Mouse (Mus musculus): ENCODE measurements at regions not wholly inside any gene's neighbourhood (a gene's known extent, or its start where the extent isn't known, plus 50 kb on each side); places are given as distances from the start of the nearest gene placed in this dataset.

DNA sequence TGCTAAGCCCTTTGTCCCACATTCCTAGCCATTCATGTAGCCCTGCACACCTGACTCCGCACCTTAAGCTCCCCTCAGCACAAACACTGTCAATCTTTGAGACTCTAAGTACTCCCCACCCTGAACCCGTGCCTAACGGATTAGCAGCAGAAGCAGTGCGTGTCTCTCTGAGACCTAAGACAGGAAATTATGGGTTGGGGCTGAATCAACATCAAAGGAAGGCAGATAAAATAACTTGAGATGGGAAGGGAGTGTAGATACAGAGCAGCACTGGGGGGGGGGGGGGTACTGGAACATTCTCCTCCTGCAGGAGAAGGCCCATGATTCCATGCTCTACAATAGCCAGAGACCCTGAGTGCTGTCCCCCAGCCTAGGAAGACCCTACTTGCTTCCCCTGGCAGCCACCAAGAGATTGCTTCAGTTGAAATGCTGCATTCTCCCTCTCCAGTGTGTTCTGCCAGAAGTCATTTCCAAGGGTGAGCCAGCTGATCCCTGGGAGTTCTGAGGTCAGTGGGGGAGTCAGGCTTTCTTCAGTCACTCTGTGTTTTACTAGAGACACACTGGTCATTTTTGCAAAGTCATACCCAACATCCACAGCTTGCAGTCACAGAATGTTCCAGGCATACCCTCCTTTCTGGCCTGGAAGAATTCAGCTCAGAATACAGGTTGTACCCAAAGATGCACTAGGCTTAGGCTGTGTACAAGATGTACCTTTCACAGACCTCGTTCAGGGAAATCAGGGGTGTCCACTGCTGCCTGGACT, 71.4 kb downstream of the Rhob start:
- WGBS: 59% methylated on average over 5 of the region's 5 CpGs
- H3K4me2 ChIP-seq (replicated peaks; ENCODE audit: low read depth): no peak overlapping the region
- ATAC-seq (ENCODE audit: low FRiP score, low TSS enrichment) (no peak), DNase-seq (ENCODE audit: low spot score) (no peak)
- no peaks in the 10 kb centered on the region for H3K36me3 ChIP-seq (ENCODE audit: control insufficient read depth, insufficient read depth, low read length)
- no peaks in the 10 kb centered on the region for H3K27me3 ChIP-seq (ENCODE audit: control insufficient read depth, insufficient read depth, low read length)
- H3K9me3 ChIP-seq (ENCODE audit: control insufficient read depth, low read length): no peaks in the 10 kb centered on the region
- peaks cover 4% of the 10 kb centered on the region for H3K4me1 ChIP-seq (replicated peaks; ENCODE audit: control insufficient read depth, insufficient read depth)
- TF ChIP-seq CTCF (IDR thresholded peaks at IDR 0.05; ENCODE audit: low read depth) (no peak), EP300 (optimal IDR thresholded peaks at IDR 0.05) (no peak)
- no peak overlapping the region for H3K9ac ChIP-seq (ENCODE audit: low read length)
- no peak overlapping the region for H3K4me3 ChIP-seq (ENCODE audit: low read depth, low read length)
- H3K27ac ChIP-seq (replicated peaks): no peak overlapping the region

DNA sequence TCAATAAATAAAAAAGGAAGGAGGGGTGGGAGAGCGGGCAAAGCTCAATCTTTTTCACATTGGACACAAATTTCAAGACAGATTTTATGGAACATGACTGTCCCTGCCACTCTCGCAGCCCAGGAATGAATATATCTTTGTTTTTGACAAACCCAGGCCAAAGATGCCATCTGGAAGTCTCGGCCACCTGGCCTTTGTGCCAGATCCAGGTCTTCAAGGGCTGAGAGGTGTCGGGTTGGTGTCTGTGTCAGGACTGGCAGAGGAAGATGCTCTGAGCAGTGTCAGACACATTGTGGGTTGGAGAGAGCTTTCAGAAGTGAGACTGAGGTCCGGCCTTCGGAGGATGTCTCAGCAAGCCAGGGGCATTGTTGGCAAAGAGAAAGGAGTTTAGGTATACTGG, 75.3 kb downstream of the Rhob start:
- no peak for ATAC-seq (ENCODE audit: low FRiP score, low TSS enrichment)
- Histone ChIP-seq H3K4me1 (replicated peaks; ENCODE audit: control insufficient read depth, insufficient read depth) (no peaks in the 10 kb centered on the region), H3K36me3 (ENCODE audit: control insufficient read depth, insufficient read depth, low read length) (no peaks in the 10 kb centered on the region), H3K4me3 (ENCODE audit: low read depth, low read length) (no peak overlapping the region), H3K4me2 (replicated peaks; ENCODE audit: low read depth) (no peak overlapping the region), H3K9me3 (ENCODE audit: control insufficient read depth, low read length) (no peaks in the 10 kb centered on the region), H3K9ac (ENCODE audit: low read length) (no peak overlapping the region), H3K27me3 (ENCODE audit: control insufficient read depth, insufficient read depth, low read length) (no peaks in the 10 kb centered on the region), H3K27ac (replicated peaks) (no peak overlapping the region)
- 90% methylated on average over 6 of the region's 6 CpGs for WGBS
- no peak for TF ChIP-seq EP300 (optimal IDR thresholded peaks at IDR 0.05)
- no peak for TF ChIP-seq CTCF (IDR thresholded peaks at IDR 0.05; ENCODE audit: low read depth)
- DNase-seq (ENCODE audit: low spot score): no peak

DNA sequence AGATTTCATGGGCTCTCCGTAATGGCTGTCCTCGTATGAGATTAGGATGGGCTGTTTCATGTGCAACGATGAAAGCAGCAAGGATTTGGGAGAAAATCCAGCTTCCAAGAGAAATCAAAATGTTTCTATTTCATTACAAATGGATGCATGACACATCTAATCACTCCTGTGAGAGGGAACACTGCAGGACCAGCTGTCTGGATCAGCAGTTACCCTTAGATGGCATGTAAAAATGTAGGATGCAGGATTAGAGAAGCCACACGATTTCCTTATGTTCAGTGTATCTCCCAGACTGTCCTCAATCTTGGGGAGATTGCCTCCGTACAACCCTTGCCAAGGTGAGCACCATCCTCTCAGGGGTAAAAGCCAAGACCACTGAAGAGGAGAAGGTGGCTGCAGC, 77.1 kb downstream of the Rhob start:
- WGBS: 57% methylated on average over 5 of the region's 5 CpGs
- Histone ChIP-seq H3K27ac (replicated peaks) (no peak overlapping the region), H3K36me3 (ENCODE audit: control insufficient read depth, insufficient read depth, low read length) (no peaks in the 10 kb centered on the region), H3K4me3 (ENCODE audit: low read depth, low read length) (no peak overlapping the region), H3K9me3 (ENCODE audit: control insufficient read depth, low read length) (no peaks in the 10 kb centered on the region), H3K4me1 (replicated peaks; ENCODE audit: control insufficient read depth, insufficient read depth) (no peaks in the 10 kb centered on the region), H3K4me2 (replicated peaks; ENCODE audit: low read depth) (no peak overlapping the region), H3K27me3 (ENCODE audit: control insufficient read depth, insufficient read depth, low read length) (no peaks in the 10 kb centered on the region), H3K9ac (ENCODE audit: low read length) (no peak overlapping the region)
- ATAC-seq (ENCODE audit: low FRiP score, low TSS enrichment) (no peak), DNase-seq (ENCODE audit: low spot score) (no peak)
- TF ChIP-seq EP300 (optimal IDR thresholded peaks at IDR 0.05) (no peak), CTCF (IDR thresholded peaks at IDR 0.05; ENCODE audit: low read depth) (no peak)

DNA sequence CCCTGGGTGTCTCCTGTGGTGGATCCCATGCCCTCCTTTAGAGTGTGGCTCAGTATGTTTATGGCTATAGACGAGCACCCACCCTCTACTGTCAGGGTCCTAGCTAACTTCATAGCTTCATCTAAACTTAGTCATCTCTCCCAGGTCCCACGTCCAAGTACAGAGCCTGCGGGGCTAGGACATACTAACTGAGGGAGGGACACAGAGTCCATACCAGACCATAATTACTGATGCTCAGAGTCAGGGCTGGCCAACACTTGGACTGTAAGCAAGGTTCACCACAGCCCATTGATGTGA, 78.6 kb downstream of the Rhob start:
- 81% methylated on average over 3 of the region's 3 CpGs for WGBS
- TF ChIP-seq CTCF (IDR thresholded peaks at IDR 0.05; ENCODE audit: low read depth): no peak
- TF ChIP-seq EP300 (optimal IDR thresholded peaks at IDR 0.05): no peak
- Histone ChIP-seq H3K27me3 (ENCODE audit: control insufficient read depth, insufficient read depth, low read length) (no peaks in the 10 kb centered on the region), H3K4me3 (ENCODE audit: low read depth, low read length) (no peak overlapping the region), H3K36me3 (ENCODE audit: control insufficient read depth, insufficient read depth, low read length) (no peaks in the 10 kb centered on the region), H3K9me3 (ENCODE audit: control insufficient read depth, low read length) (no peaks in the 10 kb centered on the region), H3K9ac (ENCODE audit: low read length) (no peak overlapping the region), H3K4me1 (replicated peaks; ENCODE audit: control insufficient read depth, insufficient read depth) (no peaks in the 10 kb centered on the region), H3K27ac (replicated peaks) (no peak overlapping the region), H3K4me2 (replicated peaks; ENCODE audit: low read depth) (no peak overlapping the region)
- ATAC-seq (ENCODE audit: low FRiP score, low TSS enrichment) (no peak), DNase-seq (ENCODE audit: low spot score) (no peak)

DNA sequence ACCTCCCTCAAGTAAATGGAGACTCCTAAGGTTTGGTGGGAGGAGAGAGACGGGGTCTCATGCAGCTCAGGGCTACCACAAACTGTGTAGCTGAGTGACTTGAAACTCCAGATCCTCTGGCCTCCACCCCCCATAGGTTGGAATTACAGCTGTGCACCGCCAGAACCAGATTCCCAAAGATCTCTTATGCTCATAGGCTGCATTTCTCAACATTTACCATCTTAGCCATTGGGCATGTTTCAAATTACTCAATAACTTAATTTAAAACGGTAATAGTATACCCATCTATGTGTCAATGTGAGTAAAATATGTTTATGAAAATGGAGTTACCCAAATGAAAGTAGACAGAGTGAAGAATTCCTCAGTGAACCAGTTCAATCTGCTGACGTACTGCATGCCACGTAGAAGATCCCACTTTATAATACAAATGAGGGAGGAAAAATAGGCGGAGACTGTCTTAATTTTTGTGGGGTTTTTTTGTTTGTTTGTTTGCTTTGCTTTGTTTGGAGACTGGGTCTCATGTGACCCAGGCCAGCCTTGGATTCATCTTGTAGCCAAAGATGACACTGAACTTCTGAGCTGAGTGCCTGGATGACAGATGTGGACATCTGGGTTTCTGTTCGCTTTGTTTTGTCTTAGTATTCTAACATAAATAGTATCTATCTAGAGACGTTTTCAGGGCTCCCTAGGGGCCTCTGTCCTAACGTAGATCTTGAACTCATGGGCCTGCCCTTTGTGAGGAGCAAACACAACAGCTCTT, 79.1 kb downstream of the Rhob start:
- H3K9ac ChIP-seq (ENCODE audit: low read length): no peak overlapping the region
- H3K4me1 ChIP-seq (replicated peaks; ENCODE audit: control insufficient read depth, insufficient read depth): no peaks in the 10 kb centered on the region
- 63% methylated on average over 9 of the region's 9 CpGs for WGBS
- TF ChIP-seq CTCF (IDR thresholded peaks at IDR 0.05; ENCODE audit: low read depth) (no peak), EP300 (optimal IDR thresholded peaks at IDR 0.05) (no peak)
- no peaks in the 10 kb centered on the region for H3K9me3 ChIP-seq (ENCODE audit: control insufficient read depth, low read length)
- H3K27ac ChIP-seq (replicated peaks): no peak overlapping the region
- ATAC-seq (ENCODE audit: low FRiP score, low TSS enrichment): no peak
- H3K36me3 ChIP-seq (ENCODE audit: control insufficient read depth, insufficient read depth, low read length): no peaks in the 10 kb centered on the region
- no peak overlapping the region for H3K4me2 ChIP-seq (replicated peaks; ENCODE audit: low read depth)
- no peaks in the 10 kb centered on the region for H3K27me3 ChIP-seq (ENCODE audit: control insufficient read depth, insufficient read depth, low read length)
- no peak for DNase-seq (ENCODE audit: low spot score)
- H3K4me3 ChIP-seq (ENCODE audit: low read depth, low read length): no peak overlapping the region

DNA sequence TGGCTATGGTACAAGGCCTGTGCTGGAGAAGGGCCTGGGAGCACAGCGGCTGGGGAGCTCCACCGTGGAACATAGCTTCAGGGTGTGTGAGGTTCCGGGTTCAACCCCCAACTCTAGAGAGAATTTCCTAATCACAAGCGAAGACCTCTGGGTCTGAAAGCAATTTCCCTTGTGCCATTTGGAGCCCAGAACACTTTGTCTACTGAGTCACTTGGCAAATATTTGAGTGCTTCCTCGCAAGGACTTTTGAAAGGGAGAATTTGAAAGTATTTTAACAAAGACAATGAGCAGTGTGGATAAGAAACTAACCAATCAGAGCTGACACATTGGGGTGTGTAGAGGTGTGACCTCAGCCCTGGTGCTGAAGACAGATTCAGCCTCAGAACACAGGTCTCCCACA, 80.9 kb downstream of the Rhob start:
- WGBS: 47% methylated on average over 5 of the region's 5 CpGs

More for the DNA sequence above, 80.9 kb downstream of the Rhob start:
- Histone ChIP-seq H3K27ac (replicated peaks) (no peak overlapping the region), H3K9me3 (ENCODE audit: control insufficient read depth, low read length) (no peaks in the 10 kb centered on the region), H3K4me1 (replicated peaks; ENCODE audit: control insufficient read depth, insufficient read depth) (no peaks in the 10 kb centered on the region), H3K27me3 (ENCODE audit: control insufficient read depth, insufficient read depth, low read length) (no peaks in the 10 kb centered on the region), H3K4me3 (ENCODE audit: low read depth, low read length) (no peak overlapping the region), H3K4me2 (replicated peaks; ENCODE audit: low read depth) (no peak overlapping the region), H3K9ac (ENCODE audit: low read length) (no peak overlapping the region), H3K36me3 (ENCODE audit: control insufficient read depth, insufficient read depth, low read length) (no peaks in the 10 kb centered on the region)
- DNase-seq (ENCODE audit: low spot score) (no peak), ATAC-seq (ENCODE audit: low FRiP score, low TSS enrichment) (peak; percentile 80; the same call in 1 of the 2 replicates)
- TF ChIP-seq CTCF (IDR thresholded peaks at IDR 0.05; ENCODE audit: low read depth): no peak
- no peak for TF ChIP-seq EP300 (optimal IDR thresholded peaks at IDR 0.05)

All from stomach, postnatal 0 days (tissue).